Mouse (Mus musculus) spleen, postnatal 36 days (tissue): ENCODE results near the gene Mnd1.

ENCODE experiments used
- DNase-seq, 2 experiments: peaks; one replicate each; pipeline ENCODE4 v3.0.0; 2022; ENCODE audit warnings: low spot score in 2 of 2, mixed read lengths in 1 of 2

Gene Mnd1

GRCm38 (mm10) chr3:84157559-84158350 lies 2.2 kb upstream of the Mnd1 start:
- no peak for DNase-seq

- peak; percentile 40 to 47 for DNase-seq
Measured at GRCm38 (mm10) chr3:84157011-84157410, 1.4 kb upstream of the Mnd1 start.

- DNase-seq, result no peak
Measured at GRCm38 (mm10) chr3:84156105-84156504, 519 bp upstream of the Mnd1 start.

- DNase-seq, result no peak
Measured at GRCm38 (mm10) chr3:84155146-84155545, 440 bp downstream of the Mnd1 start.

GRCm38 (mm10) chr3:84154721-84155141 lies 855 bp downstream of the Mnd1 start:
- DNase-seq, result no peak

GRCm38 (mm10) chr3:84149831-84150230 lies 5.8 kb downstream of the Mnd1 start:
- DNase-seq, result no peak

- DNase-seq, result no peak
Measured at GRCm38 (mm10) chr3:84140947-84141346, 14.6 kb downstream of the Mnd1 start.

- DNase-seq, result no peak
Measured at GRCm38 (mm10) chr3:84136509-84136908, 19.1 kb downstream of the Mnd1 start.

- no peak for DNase-seq
Measured at GRCm38 (mm10) chr3:84135933-84136332, 19.7 kb downstream of the Mnd1 start.

- peak; percentile 9 to 25 for DNase-seq
Measured at GRCm38 (mm10) chr3:84135387-84135786, 20.2 kb downstream of the Mnd1 start.

GRCm38 (mm10) chr3:84131369-84131768 lies 24.2 kb downstream of the Mnd1 start:
- DNase-seq, result no peak

- DNase-seq, result no peak
Measured at GRCm38 (mm10) chr3:84130776-84131175, 24.8 kb downstream of the Mnd1 start.

- DNase-seq, result no peak
Measured at GRCm38 (mm10) chr3:84128871-84129870, 26.4 kb downstream of the Mnd1 start.

GRCm38 (mm10) chr3:84127431-84127830 lies 28.2 kb downstream of the Mnd1 start:
- no peak for DNase-seq

- peak; percentile 37 to 39 for DNase-seq
Measured at GRCm38 (mm10) chr3:84126721-84127120, 28.9 kb downstream of the Mnd1 start.

GRCm38 (mm10) chr3:84125704-84126289 lies 29.8 kb downstream of the Mnd1 start:
- peak in 1 of 2 experiments; percentile 19 for DNase-seq

GRCm38 (mm10) chr3:84123461-84123860 lies 32.1 kb downstream of the Mnd1 start:
- DNase-seq, result peak; percentile 26 to 49

- no peak for DNase-seq
Measured at GRCm38 (mm10) chr3:84118718-84119117, 36.9 kb downstream of the Mnd1 start.

- no peak for DNase-seq
Measured at GRCm38 (mm10) chr3:84118178-84118577, 37.4 kb downstream of the Mnd1 start.

GRCm38 (mm10) chr3:84108614-84109013 lies 47.0 kb downstream of the Mnd1 start:
- DNase-seq, result no peak

GRCm38 (mm10) chr3:84106106-84106505 lies 49.5 kb downstream of the Mnd1 start:
- DNase-seq, result no peak

GRCm38 (mm10) chr3:84103536-84103935 lies 52.0 kb downstream of the Mnd1 start:
- DNase-seq, result no peak
